Mouse (Mus musculus) liver, embryonic 15.5 days (tissue): ENCODE measurements around the gene Car12. TPM values are rescaled to one million over a fixed set of nuclear protein-coding genes. Genes with fewer than 3 reads are reported as not detected.
"Not testable (repeated sequence)": the region's sequence is repeated elsewhere in the genome, so short reads cannot be mapped to it uniquely, and the experiment has no call there.

ENCODE experiments used
- ATAC-seq: fragments of 200-750 bp; cut with Nextera tagmentation; 2 replicates; pipeline ENCODE4 v1.8.0; 2017; ENCODE audit warnings: moderate number of reproducible peaks, mild to moderate bottlenecking, moderate library complexity; ENCODE audit not compliant: insufficient read depth
- H3K27ac ChIP-seq: fragments of 300-500 bp; sonication (generic); replicated peaks from 2 replicates; pipeline ENCODE4 v1.5.1; 2015; ENCODE audit warnings: mild to moderate bottlenecking, inconsistent platforms
- H3K27me3 ChIP-seq: fragments of 300-500 bp; sonication (generic); 2 replicates; pipeline ENCODE4 v1.6.1; 2015; ENCODE audit warnings: mild to moderate bottlenecking, inconsistent platforms
- H3K36me3 ChIP-seq: fragments of 300-500 bp; sonication (generic); replicated peaks from 2 replicates; pipeline ENCODE4 v1.6.1; 2015; ENCODE audit warnings: moderate library complexity, mild to moderate bottlenecking, inconsistent platforms
- H3K4me1 ChIP-seq: fragments of 300-500 bp; sonication (generic); replicated peaks from 2 replicates; pipeline ENCODE4 v1.6.1; 2015; ENCODE audit warnings: inconsistent platforms
- H3K4me2 ChIP-seq: fragments of 300-500 bp; sonication (generic); 2 replicates; pipeline ENCODE4 v1.6.1; 2015; ENCODE audit warnings: moderate library complexity, mild to moderate bottlenecking, inconsistent platforms
- H3K4me3 ChIP-seq: fragments of 300-500 bp; sonication (generic); replicated peaks from 2 replicates; pipeline ENCODE4 v1.5.1; 2015; ENCODE audit warnings: mild to moderate bottlenecking, inconsistent platforms
- H3K9ac ChIP-seq: fragments of 300-500 bp; sonication (generic); 2 replicates; pipeline ENCODE4 v1.6.1; 2015; ENCODE audit warnings: moderate library complexity, mild to moderate bottlenecking, inconsistent platforms
- H3K9me3 ChIP-seq: fragments of 300-500 bp; sonication (generic); replicated peaks from 2 replicates; pipeline ENCODE4 v1.6.1; 2016; ENCODE audit warnings: inconsistent platforms
- WGBS: fragments of 180-500 bp; shearing (Covaris S2); methylation state at CpG from one replicate; pipeline ENCODE4 v1.1.7; 2015; ENCODE audit warnings: mixed read lengths; ENCODE audit not compliant: insufficient replicate concordance; 5-methylcytosine and 5-hydroxymethylcytosine counted together
- polyA plus RNA-seq: library from polyadenylated mRNA; unstranded; fragments of >200 nt; fragmentation: Nextera tagmentation; extraction: Ambion mirVana; gene quantifications from 2 replicates; pipeline ENCODE4 v1.2.1, GENCODE M21; 2015

Gene Car12
- polyA plus RNA-seq, 1 experiment from 2014 or later: 0.28 TPM

- 0 out of 2 replicates have a peak, but pooled peaks cover 3% of the 10 kb centered on the region for H3K4me1 ChIP-seq
Observed at GRCm38 (mm10) chr9:66769275-66769674, 55.8 kb downstream of the Car12 start.

GRCm38 (mm10) chr9:66770701-66771100 is 57.2 kb downstream of the Car12 start:
- H3K27ac ChIP-seq: no peak overlapping the region
- H3K9ac ChIP-seq: no peak overlapping the region
- ATAC-seq: no peak
- no peaks in the 10 kb centered on the region for H3K36me3 ChIP-seq
- H3K4me3 ChIP-seq: no peak overlapping the region
- H3K4me2 ChIP-seq: no peak overlapping the region
- H3K27me3 ChIP-seq: no peaks in the 10 kb centered on the region
- no peaks in the 10 kb centered on the region for H3K9me3 ChIP-seq
- 0 out of 2 replicates have a peak, but pooled peaks cover 3% of the 10 kb centered on the region for H3K4me1 ChIP-seq

More at GRCm38 (mm10) chr9:66769275-66769674, 55.8 kb downstream of the Car12 start:
- Histone ChIP-seq H3K9me3 (no peaks in the 10 kb centered on the region), H3K36me3 (no peaks in the 10 kb centered on the region), H3K27me3 (no peaks in the 10 kb centered on the region), H3K4me3 (no peak overlapping the region), H3K9ac (no peak overlapping the region), H3K27ac (no peak overlapping the region), H3K4me2 (no peak overlapping the region)
- 0 out of 2 replicates have a peak, but pooled peaks have one; percentile 51 for ATAC-seq
- 32% methylated on average over 3 of the region's 3 CpGs for WGBS

- not testable (repeated sequence) for H3K4me2 ChIP-seq, H3K27me3 ChIP-seq, H3K4me1 ChIP-seq, H3K9ac ChIP-seq, H3K4me3 ChIP-seq, ATAC-seq, H3K36me3 ChIP-seq, H3K9me3 ChIP-seq, H3K27ac ChIP-seq
- WGBS: 60% methylated on average over 1 of the region's 3 CpGs
Observed at GRCm38 (mm10) chr9:66784552-66784951, 71.1 kb downstream of the Car12 start.

- ATAC-seq: no peak
- Histone ChIP-seq H3K9me3 (no peaks in the 10 kb centered on the region), H3K36me3 (no peaks in the 10 kb centered on the region), H3K27ac (no peak overlapping the region), H3K4me1 (no peaks in the 10 kb centered on the region), H3K27me3 (peaks cover 4% of the 10 kb centered on the region; the same call in 1 of the 2 replicates), H3K4me2 (no peak overlapping the region), H3K4me3 (no peak overlapping the region), H3K9ac (no peak overlapping the region)
- WGBS: 13% methylated on average over 2 of the region's 2 CpGs
Observed at GRCm38 (mm10) chr9:66787821-66788220, 74.3 kb downstream of the Car12 start.

- Histone ChIP-seq H3K9ac (peak overlapping the region; percentile 57), H3K4me3 (peak overlapping the region; percentile 67), H3K36me3 (no peaks in the 10 kb centered on the region), H3K4me1 (peaks cover 28% of the 10 kb centered on the region), H3K4me2 (peak overlapping the region; percentile 92), H3K27me3 (peaks cover 23% of the 10 kb centered on the region), H3K27ac (peak overlapping the region; percentile 86; the same call in 1 of the 2 replicates), H3K9me3 (no peaks in the 10 kb centered on the region)
- 2% methylated on average over 43 of the region's 43 CpGs for WGBS
- ATAC-seq: 0 out of 2 replicates have a peak, but pooled peaks have one; percentile 0
Observed at GRCm38 (mm10) chr9:66794629-66795463, 81.4 kb downstream of the Car12 start.

GRCm38 (mm10) chr9:66795464-66796324 is 82.2 kb downstream of the Car12 start, which contains the start of gene Aph1b:
Gene Aph1b (minus strand): TSS chr9:66795490.
- Histone ChIP-seq H3K9ac (peak within 1 kb of the TSS; percentile 57), H3K27ac (peak within 1 kb of the TSS; percentile 86), H3K4me1 (peaks cover 28% of the 10 kb centered on the region), H3K9me3 (no peaks in the 10 kb centered on the region), H3K4me3 (peak within 1 kb of the TSS; percentile 67), H3K4me2 (peak within 1 kb of the TSS; percentile 92), H3K27me3 (peaks cover 23% of the 10 kb centered on the region), H3K36me3 (no peaks in the 10 kb centered on the region)
- peak; percentile 97 for ATAC-seq
- under 1% methylated on average over 42 of the region's 42 CpGs for WGBS

- Histone ChIP-seq H3K9ac (no peak within 1 kb of the TSS), H3K4me2 (peak within 1 kb of the TSS; percentile 92), H3K9me3 (no peaks in the 10 kb centered on the region), H3K27ac (peak within 1 kb of the TSS; percentile 86; the same call in 1 of the 2 replicates), H3K27me3 (peaks cover 28% of the 10 kb centered on the region), H3K36me3 (no peaks in the 10 kb centered on the region), H3K4me3 (peak within 1 kb of the TSS; percentile 67), H3K4me1 (peaks cover 28% of the 10 kb centered on the region)
- no peak for ATAC-seq
- 58% methylated on average over 5 of the region's 5 CpGs for WGBS
Observed at GRCm38 (mm10) chr9:66796739-66797138, 83.3 kb downstream of the Car12 start, which contains the start of gene Gm10647. Gene Gm10647 (plus strand): TSS chr9:66797039.

- no peak overlapping the region for H3K27ac ChIP-seq
- 26% methylated on average over 12 of the region's 12 CpGs for WGBS
- H3K9me3 ChIP-seq: no peaks in the 10 kb centered on the region
- ATAC-seq: peak; percentile 56
- peak overlapping the region; percentile 38 for H3K4me2 ChIP-seq
- no peak overlapping the region for H3K4me3 ChIP-seq
- no peak overlapping the region for H3K9ac ChIP-seq
- H3K36me3 ChIP-seq: no peaks in the 10 kb centered on the region
- H3K4me1 ChIP-seq: peaks cover 11% of the 10 kb centered on the region
- H3K27me3 ChIP-seq: peaks cover 46% of the 10 kb centered on the region
Observed at GRCm38 (mm10) chr9:66801947-66802346, 88.5 kb downstream of the Car12 start.

GRCm38 (mm10) chr9:66805951-66806350 is 92.5 kb downstream of the Car12 start:
- ATAC-seq, H3K9me3 ChIP-seq, H3K4me3 ChIP-seq, H3K9ac ChIP-seq, H3K27ac ChIP-seq, H3K4me1 ChIP-seq, H3K36me3 ChIP-seq: not testable (repeated sequence)
- peak overlapping the region; percentile 47 for H3K4me2 ChIP-seq
- peaks cover 60% of the 10 kb centered on the region for H3K27me3 ChIP-seq
- 5% methylated on average over 33 of the region's 37 CpGs for WGBS

GRCm38 (mm10) chr9:66813392-66813791 is 99.9 kb downstream of the Car12 start:
- WGBS: 52% methylated on average over 2 of the region's 2 CpGs
- Histone ChIP-seq H3K27ac (no peak overlapping the region), H3K4me3 (no peak overlapping the region), H3K36me3 (no peaks in the 10 kb centered on the region), H3K9me3 (no peaks in the 10 kb centered on the region), H3K27me3 (peaks cover 8% of the 10 kb centered on the region), H3K9ac (no peak overlapping the region), H3K4me2 (no peak overlapping the region), H3K4me1 (no peaks in the 10 kb centered on the region)
- ATAC-seq: no peak
